Mouse (Mus musculus) lung, adult 2 months (tissue): ENCODE data around the gene Nphp1.

Experiments used
- CTCF ChIP-seq: fragments of 200-500 bp; IDR thresholded peaks from 2 replicates; pipeline ENCODE4 v1.5.1; 2011; ENCODE audit warnings: mild to moderate bottlenecking, low read length, control low read depth; ENCODE audit not compliant: insufficient read depth
- POLR2A ChIP-seq: fragments of 200-500 bp; IDR thresholded peaks from 2 replicates; pipeline ENCODE4 v1.6.1; 2011; ENCODE audit warnings: low read depth, mild to moderate bottlenecking, control low read depth, low read length, borderline replicate concordance; ENCODE audit errors: extremely low read depth

DNA sequence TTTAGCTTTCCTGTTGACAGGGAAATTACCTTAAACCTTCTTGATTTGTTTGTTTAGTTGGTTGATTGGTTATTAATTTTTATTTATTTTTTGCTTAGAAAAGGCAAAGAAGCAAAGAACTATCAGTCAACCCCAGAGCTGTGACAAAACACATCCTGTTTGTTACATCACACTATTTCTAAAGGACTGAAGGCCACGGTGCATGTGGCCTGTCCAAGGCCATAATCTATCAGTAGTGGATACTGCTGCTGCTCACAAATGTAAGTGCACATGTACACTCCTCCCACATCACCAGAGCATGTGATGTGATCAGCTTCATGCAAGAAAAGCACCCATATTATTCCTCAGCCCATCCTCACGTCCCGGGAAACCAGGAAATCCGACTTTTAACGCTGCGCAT lies 28.7 kb downstream of the Nphp1 start:
- TF ChIP-seq CTCF (no peak), POLR2A (no peak)
